Mouse (Mus musculus) right cerebral cortex, postnatal 14 days (tissue): ENCODE results near the gene Clcn1.

Experiments
- DNase-seq: peaks from one replicate; pipeline ENCODE4 v3.0.0; 2022

Clcn1 gene

GRCm38 (mm10) chr6:42350968-42351775 lies 64.7 kb downstream of the Clcn1 start:
- DNase-seq = no peak

- DNase-seq = no peak
These were observed 65.4 kb downstream of the Clcn1 start for GRCm38 (mm10) chr6:42351776-42352485.

- DNase-seq = no peak
These were observed 66.0 kb downstream of the Clcn1 start for GRCm38 (mm10) chr6:42352486-42352846.

GRCm38 (mm10) chr6:42353180-42353579 lies 66.7 kb downstream of the Clcn1 start:
- no peak for DNase-seq

- peak; percentile 36 for DNase-seq
These were observed 67.9 kb downstream of the Clcn1 start for GRCm38 (mm10) chr6:42354076-42355019.

- no peak for DNase-seq
These were observed 68.9 kb downstream of the Clcn1 start for GRCm38 (mm10) chr6:42355366-42355765.

- DNase-seq = no peak
These were observed 69.5 kb downstream of the Clcn1 start for GRCm38 (mm10) chr6:42355794-42356600.

- no peak for DNase-seq
These were observed 70.4 kb downstream of the Clcn1 start for GRCm38 (mm10) chr6:42356913-42357312.

GRCm38 (mm10) chr6:42357901-42358300 lies 71.4 kb downstream of the Clcn1 start:
- no peak for DNase-seq

- no peak for DNase-seq
These were observed 72.4 kb downstream of the Clcn1 start for GRCm38 (mm10) chr6:42358901-42359300.

GRCm38 (mm10) chr6:42359364-42360147 lies 73.1 kb downstream of the Clcn1 start:
- no peak for DNase-seq

- no peak for DNase-seq
These were observed 73.9 kb downstream of the Clcn1 start for GRCm38 (mm10) chr6:42360231-42360840.

- DNase-seq = no peak
These were observed 74.8 kb downstream of the Clcn1 start for GRCm38 (mm10) chr6:42361041-42361895.

- DNase-seq = no peak
These were observed 75.6 kb downstream of the Clcn1 start for GRCm38 (mm10) chr6:42362074-42362473.

- no peak for DNase-seq
These were observed 76.0 kb downstream of the Clcn1 start for GRCm38 (mm10) chr6:42362497-42362896.

GRCm38 (mm10) chr6:42362974-42363373 lies 76.5 kb downstream of the Clcn1 start:
- no peak for DNase-seq

- no peak for DNase-seq
These were observed 77.6 kb downstream of the Clcn1 start for GRCm38 (mm10) chr6:42364066-42364465.

GRCm38 (mm10) chr6:42364607-42365006 lies 78.1 kb downstream of the Clcn1 start:
- DNase-seq = no peak

GRCm38 (mm10) chr6:42365215-42365614 lies 78.7 kb downstream of the Clcn1 start:
- no peak for DNase-seq
